In the genomic region with DNA sequence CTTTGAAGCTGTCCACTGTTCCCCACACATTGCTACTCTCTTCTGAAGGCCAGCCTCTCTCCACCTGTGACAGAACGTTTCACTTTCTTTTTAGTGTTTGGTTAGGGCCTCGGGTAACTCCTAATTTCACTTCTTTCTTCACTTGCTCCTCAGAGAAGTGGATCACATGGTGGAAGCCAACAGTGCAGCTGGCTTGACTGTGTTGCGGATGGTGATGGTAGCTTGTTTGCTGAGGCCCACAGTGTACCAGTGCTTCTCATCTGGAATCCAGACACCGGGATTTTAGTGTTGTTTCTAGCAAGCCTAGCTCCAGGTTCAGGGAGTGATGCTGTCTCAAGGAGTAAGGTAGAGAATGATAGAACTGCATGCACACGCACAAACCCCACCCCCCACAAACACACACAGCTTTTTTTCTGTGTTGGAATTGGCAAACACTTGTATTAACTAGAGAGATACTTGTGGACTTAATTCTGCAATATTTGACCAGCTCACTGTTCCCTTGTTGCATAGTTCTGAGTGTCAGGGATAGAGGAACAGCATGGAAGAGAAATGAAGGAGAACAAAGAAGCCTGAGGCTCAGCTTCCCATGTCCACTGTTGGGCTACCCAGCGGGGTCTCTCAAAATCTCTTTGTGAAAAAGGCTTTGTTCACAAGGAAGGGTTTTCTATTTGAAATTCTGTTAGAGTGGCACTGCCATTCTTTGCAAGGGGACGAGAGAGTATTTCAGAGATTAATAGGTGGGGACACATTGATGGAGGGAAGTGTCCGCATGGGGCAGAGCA, we compare ENCODE assay signal across 12 mouse cellular contexts.
DNase-seq lines count a peak whose midpoint lies in the region; ATAC-seq and TF ChIP-seq lines count a peak whose summit lies in the region.
"Had no signal": no experiment of that assay in that cellular context is flagged by ENCODE, and none has a peak within 500 bp of the region (broad histone marks: within the 10 kb centered on the region; RNA-seq: fewer than 3 reads in every experiment).

No protein-coding gene starts in this region.

- peaks cover 41% of the 10 kb centered on the region for H3K4me1 ChIP-seq in heart, embryonic 10.5 days
- H3K4me1 ChIP-seq in heart, adult 2 months (ENCODE audit: control insufficient read depth, insufficient read depth, low read length), result no peaks in the 10 kb centered on the region
- H3K4me1 ChIP-seq in liver, postnatal 0 days (ENCODE audit: insufficient read depth), result peaks cover 21% of the 10 kb centered on the region

- H3K9ac ChIP-seq in heart, adult 2 months (ENCODE audit: low read depth, low read length), result no peak overlapping the region
- no peak overlapping the region for H3K9ac ChIP-seq in liver, postnatal 0 days (replicated peaks)

- TF ChIP-seq EP300 in heart, adult 2 months (IDR thresholded peaks at IDR 0.05; ENCODE audit: insufficient read depth, low read depth, low read length), result no peak
- TF ChIP-seq EP300 in liver, postnatal 0 days (IDR thresholded peaks at IDR 0.05; ENCODE audit: low read depth), result no peak

- H3K9me3 ChIP-seq in heart, embryonic 10.5 days, result no peaks in the 10 kb centered on the region
- H3K9me3 ChIP-seq in liver, postnatal 0 days (ENCODE audit: low read length), result no peaks in the 10 kb centered on the region

- intact Hi-C loops in heart, adult 2 months (cut with DNase I), result no loop called here
- intact Hi-C loops in left cerebral cortex, postnatal 25 days (cut with DNase I), result no loop called here

- H3K27me3 ChIP-seq in heart, embryonic 10.5 days (ENCODE audit: insufficient read depth, poor library complexity, severe bottlenecking), result no peaks in the 10 kb centered on the region
- no peaks in the 10 kb centered on the region for H3K27me3 ChIP-seq in heart, adult 2 months (ENCODE audit: control insufficient read depth, insufficient read depth, low read length)
- H3K27me3 ChIP-seq in liver, postnatal 0 days (ENCODE audit: insufficient read depth, low read length), result no peaks in the 10 kb centered on the region

- peak; percentile 81 for ATAC-seq in liver, postnatal 0 days

- WGBS in heart, embryonic 10.5 days, result 70% methylated on average over 8 of the region's 8 CpGs
- 74% methylated on average over 8 of the region's 8 CpGs for WGBS in heart, adult 2 months
- WGBS in liver, postnatal 0 days (ENCODE audit: insufficient replicate concordance), result 60% methylated on average over 8 of the region's 8 CpGs

- peaks cover 20% of the 10 kb centered on the region for H3K36me3 ChIP-seq in heart, embryonic 10.5 days
- no peaks in the 10 kb centered on the region for H3K36me3 ChIP-seq in heart, adult 2 months (ENCODE audit: control insufficient read depth, insufficient read depth, low read length)
- H3K36me3 ChIP-seq in liver, postnatal 0 days (replicated peaks; ENCODE audit: insufficient read depth, low read length), result no peaks in the 10 kb centered on the region

- H3K4me3 ChIP-seq in heart, embryonic 10.5 days, result no peak overlapping the region
- no peak overlapping the region for H3K4me3 ChIP-seq in heart, adult 2 months
- H3K4me3 ChIP-seq in liver, postnatal 0 days (ENCODE audit: low read depth, low read length), result no peak overlapping the region
- H3K4me3 ChIP-seq: myocyte had no signal

- H3K27ac ChIP-seq in heart, embryonic 10.5 days, result no peak overlapping the region
- no peak overlapping the region for H3K27ac ChIP-seq in heart, adult 2 months
- H3K27ac ChIP-seq in liver, postnatal 0 days (ENCODE audit: low read depth), result peak overlapping the region; percentile 34; the same call in 1 of the 2 replicates

- no peak for TF ChIP-seq POLR2A in heart, adult 2 months (IDR thresholded peaks at IDR 0.05; ENCODE audit: insufficient read depth, low read depth, low read length)

- no peak overlapping the region for H3K4me2 ChIP-seq in liver, postnatal 0 days (ENCODE audit: low read depth, low read length)

- peak; percentile 68 for DNase-seq in heart, embryonic 10.5 days (ENCODE audit: low spot score)
- DNase-seq in heart, adult 2 months, result no peak
- DNase-seq in spleen, postnatal 36 days (ENCODE audit: low spot score in 2 of 2), result peak; percentile 21 to 25
- DNase-seq in spleen, postnatal 14 days (ENCODE audit: low spot score in 2 of 2), result no peak
- DNase-seq in liver, postnatal 0 days, result no peak
- DNase-seq in cerebellum, postnatal 10 days, result no peak
- DNase-seq in frontal cortex, postnatal 10 days (ENCODE audit: low spot score in 2 of 2), result no peak
- no peak for DNase-seq in left cerebral cortex, postnatal 25 days (ENCODE audit: low spot score in 2 of 2)
- DNase-seq: cerebellum, adult 18-20 months; heart, postnatal 36 days; spleen, adult 18-20 months had no signal

- H3K79me2 ChIP-seq in heart, adult 2 months (replicated peaks; ENCODE audit: control insufficient read depth, insufficient read depth, low read length), result no peaks in the 10 kb centered on the region

- TF ChIP-seq CTCF in heart, adult 2 months (IDR thresholded peaks at IDR 0.05), result no peak
- no peak for TF ChIP-seq CTCF in liver, postnatal 0 days (IDR thresholded peaks at IDR 0.05; ENCODE audit: low read depth)

Comparison
In these comparisons a context has a peak if more than half of its experiments do, and no peak if none do; other contexts are left out.
1. DNase-seq: peak in heart, embryonic 10.5 days (single experiment) and spleen, postnatal 36 days (2 of 2); none in heart, adult 2 months (0 of 2), spleen, postnatal 14 days (0 of 2), liver, postnatal 0 days (single experiment), cerebellum, postnatal 10 days (0 of 2), frontal cortex, postnatal 10 days (0 of 2) and left cerebral cortex, postnatal 25 days (0 of 2).